Mouse (Mus musculus) adrenal gland, postnatal 14 days (tissue): Measurements from ENCODE around the gene Ywhah. TPM values are rescaled to one million over a fixed set of nuclear protein-coding genes. Genes with fewer than 3 reads are reported as not detected.
"Not testable (repeated sequence)": the region's sequence is repeated elsewhere in the genome, so short reads cannot be mapped to it uniquely, and the experiment has no call there.

Experiments used
- DNase-seq: peaks from one replicate; pipeline ENCODE4 v3.0.0; 2021; ENCODE audit warnings: mixed read lengths
- total RNA-seq: library from RNA; stranded (reverse); gene quantifications from 2 replicates; pipeline ENCODE4 v1.2.3, GENCODE M21; 2021

Ywhah gene
- total RNA-seq, 1 experiment from 2014 or later, result 162 TPM

- peak; percentile 33 for DNase-seq
Observed at GRCm38 (mm10) chr5:33011132-33012106, 7.2 kb upstream of the Ywhah start.

DNA sequence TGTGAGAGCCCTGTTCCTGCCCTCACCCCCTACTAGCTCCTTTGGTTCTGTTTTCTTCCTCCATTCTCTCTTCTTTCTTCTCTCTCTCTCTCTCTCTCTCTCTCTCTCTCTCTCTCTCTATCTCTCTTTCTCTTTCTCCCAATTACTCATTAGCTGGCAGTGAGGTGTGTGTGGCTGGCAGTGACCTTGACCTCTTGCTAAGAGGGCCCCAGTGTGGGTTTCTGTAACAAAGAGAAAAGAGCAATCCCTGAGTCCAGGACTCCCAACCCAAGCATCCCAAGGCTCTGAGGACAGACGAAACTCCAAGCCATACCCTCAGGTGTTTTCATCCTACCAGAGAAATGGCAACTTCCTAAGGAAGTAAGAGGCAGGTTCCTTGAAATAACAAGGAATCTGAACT, 4.5 kb upstream of the Ywhah start:
- no peak for DNase-seq

DNA sequence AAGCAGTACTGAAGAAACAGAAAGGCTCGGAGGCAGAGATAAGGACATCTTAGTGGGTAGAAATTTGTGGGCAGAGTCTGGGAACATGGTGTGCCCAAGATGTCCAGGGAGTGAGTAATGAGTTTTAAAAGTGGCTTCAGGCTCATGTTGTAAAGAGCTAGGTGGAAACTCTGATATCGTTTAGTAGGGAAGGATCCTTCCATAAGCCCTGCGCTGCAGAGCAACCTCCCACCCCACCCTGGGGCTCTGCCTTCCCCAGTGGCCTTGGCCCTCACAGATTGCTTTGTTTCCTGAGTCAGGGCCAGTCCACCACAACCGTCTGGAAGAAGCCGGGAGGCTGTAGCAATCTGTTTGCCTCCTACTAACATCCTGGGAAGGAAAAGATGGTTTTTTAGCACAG, 3.0 kb upstream of the Ywhah start:
- peak; percentile 57 for DNase-seq

GRCm38 (mm10) chr5:33018189-33018560, 441 bp upstream of the Ywhah start:
- no peak for DNase-seq

DNA sequence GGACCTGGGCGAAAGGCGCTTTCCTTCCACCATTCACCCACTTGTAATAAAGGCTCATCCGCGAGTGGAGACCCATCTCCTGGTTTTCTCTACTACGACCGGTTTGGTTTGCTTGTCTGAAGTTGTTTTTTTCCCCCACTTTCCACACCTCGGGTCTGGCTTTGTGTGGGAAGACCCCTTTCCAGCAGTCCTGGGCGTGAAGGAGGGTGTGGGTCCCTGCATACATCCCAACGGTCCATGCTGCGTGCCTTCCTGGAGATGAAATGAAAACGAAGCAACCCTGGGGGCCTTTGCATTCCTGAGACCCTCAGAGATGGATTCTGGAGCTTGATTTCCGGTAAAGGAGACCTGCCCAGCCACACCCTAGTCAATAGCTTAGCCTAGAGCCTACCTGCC, 808 bp downstream of the Ywhah start:
- DNase-seq, result no peak

DNA sequence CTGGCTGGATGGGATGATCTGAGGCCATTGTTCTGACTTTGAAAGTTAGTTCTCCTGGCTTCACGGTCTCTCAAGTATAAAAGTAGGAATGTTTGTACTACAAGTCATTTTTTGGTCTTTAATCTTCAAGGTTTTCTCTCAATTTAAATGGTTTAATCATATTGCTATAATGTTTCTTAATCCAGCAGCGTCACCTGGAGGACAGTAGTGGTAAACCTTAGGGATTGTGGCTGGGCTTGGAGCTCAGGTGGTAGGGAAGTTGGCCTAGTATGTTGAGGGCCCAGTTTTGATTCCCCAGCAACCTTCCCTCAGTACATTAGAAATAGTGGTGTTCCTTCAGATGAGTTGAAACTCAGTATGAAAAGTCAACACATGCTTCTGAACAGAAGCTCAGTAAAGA, 3.0 kb downstream of the Ywhah start:
- no peak for DNase-seq

DNA sequence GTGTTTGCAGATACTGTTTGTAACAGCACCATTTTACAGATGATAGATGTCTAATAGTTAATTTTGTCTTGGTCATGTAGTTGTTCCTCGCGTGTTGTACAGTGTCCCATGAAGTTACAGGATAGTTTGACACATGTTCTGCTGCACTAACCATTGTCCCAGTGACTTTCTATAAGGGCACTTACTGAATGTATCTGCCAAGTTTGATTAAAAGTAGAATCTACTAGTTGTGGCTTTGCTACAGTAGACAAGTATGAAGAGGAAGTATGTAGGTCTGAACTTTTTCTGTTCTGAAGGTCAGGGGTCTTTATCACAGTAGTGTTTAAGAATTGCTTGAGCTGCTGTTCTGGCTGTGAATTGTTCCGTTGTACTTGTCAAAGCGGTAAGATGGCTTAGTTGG, 4.7 kb downstream of the Ywhah start:
- no peak for DNase-seq

GRCm38 (mm10) chr5:33024474-33024873, 5.9 kb downstream of the Ywhah start:
- peak; percentile 44 for DNase-seq

DNA sequence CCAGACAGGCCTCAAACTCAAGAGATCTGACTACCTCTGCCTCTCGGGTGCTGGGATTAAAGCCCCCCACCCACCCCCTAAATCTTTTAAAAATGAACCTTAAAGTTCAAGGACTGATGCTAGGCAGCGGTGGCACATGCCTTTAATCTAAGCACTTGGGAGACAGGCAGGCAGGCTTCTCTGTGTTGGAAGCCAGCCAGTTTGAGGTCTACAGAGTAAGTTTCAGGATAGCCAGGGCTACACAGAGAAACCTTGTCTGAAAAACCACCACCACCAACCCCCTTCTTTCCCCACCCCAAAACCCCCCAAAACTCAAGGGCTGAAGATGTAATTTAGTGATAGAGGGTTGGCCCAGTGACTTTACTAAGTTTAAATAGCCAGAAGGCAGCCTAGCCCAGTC, 10.0 kb downstream of the Ywhah start:
- DNase-seq, result no peak

GRCm38 (mm10) chr5:33030425-33031175, 12.0 kb downstream of the Ywhah start:
- no peak for DNase-seq

GRCm38 (mm10) chr5:33032036-33032773, 13.6 kb downstream of the Ywhah start:
- DNase-seq, result no peak

- peak; percentile 89 for DNase-seq
Observed at GRCm38 (mm10) chr5:33033121-33033520, 14.5 kb downstream of the Ywhah start.

DNA sequence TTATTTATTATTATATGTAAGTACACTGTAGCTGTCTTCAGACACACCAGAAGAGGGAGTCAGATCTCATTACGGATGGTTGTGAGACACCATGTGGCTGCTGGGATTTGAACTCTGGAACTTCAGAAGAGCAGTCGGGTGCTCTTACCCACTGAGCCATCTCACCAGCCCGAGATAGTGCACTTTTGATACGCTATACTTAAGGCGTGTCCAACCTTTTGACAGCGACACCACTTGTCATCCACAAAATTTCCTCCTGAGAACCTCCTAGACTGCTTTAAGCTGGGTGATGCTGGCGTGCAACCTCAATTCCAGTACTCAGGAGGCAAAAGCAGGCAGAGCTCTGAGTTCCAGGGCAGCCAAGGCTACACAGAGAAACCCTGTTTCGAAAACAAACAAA, 15.0 kb downstream of the Ywhah start:
- DNase-seq, result not testable (repeated sequence)

- DNase-seq, result peak; percentile 39
Observed at GRCm38 (mm10) chr5:33034100-33034499, 15.5 kb downstream of the Ywhah start.

DNA sequence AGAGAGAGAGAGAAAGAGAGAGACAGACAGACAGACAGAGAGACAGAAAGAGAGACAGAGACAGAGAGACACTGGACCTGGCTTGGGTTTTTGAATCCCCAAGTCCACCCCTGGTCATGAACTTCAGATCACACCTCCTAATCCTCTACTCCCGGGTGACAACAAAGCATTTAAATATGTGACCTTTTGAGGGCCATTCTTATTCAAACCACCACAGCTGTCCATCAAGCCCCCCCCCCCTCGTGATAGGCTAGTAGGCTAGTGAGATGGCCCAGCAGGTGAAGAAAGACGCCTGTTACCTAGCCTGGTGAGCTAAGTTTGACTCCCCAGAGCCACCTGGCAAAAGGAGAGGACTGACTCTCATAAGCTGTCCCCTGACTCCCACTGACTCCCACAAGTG, 16.3 kb downstream of the Ywhah start:
- no peak for DNase-seq

GRCm38 (mm10) chr5:33038656-33039509, 20.3 kb downstream of the Ywhah start:
- no peak for DNase-seq

- DNase-seq, result peak; percentile 82
Observed at GRCm38 (mm10) chr5:33039510-33039911, 20.9 kb downstream of the Ywhah start.

GRCm38 (mm10) chr5:33040735-33041134, 22.1 kb downstream of the Ywhah start:
- not testable (repeated sequence) for DNase-seq

DNA sequence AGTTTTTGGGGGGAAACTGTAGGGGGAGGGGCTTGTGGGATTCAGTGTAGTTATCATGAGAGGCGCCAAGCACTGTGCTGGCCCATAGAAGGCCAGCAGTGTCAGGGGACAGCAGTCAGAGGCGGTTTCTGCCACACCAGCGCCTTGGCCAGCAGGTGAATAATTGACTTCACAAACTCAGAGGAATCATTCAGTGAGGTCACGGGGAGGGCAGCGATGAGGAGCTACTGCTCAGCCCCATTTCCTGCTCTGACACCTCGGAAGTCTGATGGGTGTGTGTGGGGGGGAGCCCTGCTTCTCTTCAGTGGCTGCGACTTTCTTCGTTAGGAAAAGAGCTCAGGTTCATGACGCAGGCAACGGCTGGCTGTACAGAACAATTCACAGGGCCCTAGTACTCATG, 24.8 kb downstream of the Ywhah start:
- no peak for DNase-seq

GRCm38 (mm10) chr5:33044636-33045315, 26.2 kb downstream of the Ywhah start:
- no peak for DNase-seq

- no peak for DNase-seq
Observed at GRCm38 (mm10) chr5:33045316-33045705, 26.7 kb downstream of the Ywhah start.
